In the genomic region with DNA sequence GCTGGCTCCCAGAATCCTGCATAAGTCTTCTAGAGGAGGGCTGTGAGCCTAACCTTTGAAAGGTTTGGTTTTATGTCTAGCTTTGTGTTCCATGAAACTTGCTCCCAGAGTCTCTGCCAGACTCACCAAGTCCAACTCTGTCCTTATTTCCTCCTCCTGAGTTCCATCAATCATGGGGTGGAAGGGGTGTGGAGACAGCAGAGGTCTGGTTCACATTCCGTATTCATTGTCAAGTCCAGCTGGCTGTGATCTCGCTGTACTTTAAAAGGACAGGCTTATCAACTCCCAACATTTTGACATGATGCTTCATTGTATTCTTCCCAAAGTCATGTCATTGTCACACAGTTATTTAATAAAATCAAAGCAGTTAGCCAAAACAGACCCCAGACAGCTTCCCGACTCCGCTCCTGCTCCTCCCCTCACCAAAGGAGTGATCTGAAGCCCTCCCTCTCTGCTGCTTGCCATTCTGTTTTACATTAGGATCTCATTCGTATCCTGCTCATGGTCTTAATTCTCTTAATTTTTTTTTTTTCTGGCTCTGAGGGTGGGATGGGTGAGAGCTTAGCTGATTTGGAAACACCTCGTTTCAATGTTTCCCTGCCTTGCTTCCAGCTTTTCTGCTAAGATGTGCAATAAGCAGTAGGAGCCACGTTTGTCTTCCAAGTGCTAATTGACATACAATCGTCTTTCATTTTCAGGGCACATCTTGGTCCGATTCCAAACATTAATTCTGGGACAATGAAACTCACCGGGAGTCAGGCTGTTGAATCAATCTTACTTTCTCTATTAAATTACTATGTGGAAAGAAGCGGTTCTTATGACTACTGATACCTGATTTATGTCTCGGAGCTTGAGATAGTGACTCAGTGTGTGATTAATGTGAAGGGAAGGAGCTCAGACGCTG, we compare ENCODE assay signal across 8 mouse cellular contexts.
DNase-seq lines count a peak whose midpoint lies in the region; ATAC-seq lines count a peak whose summit lies in the region.

No protein-coding gene starts in this region.

- H3K4me3 ChIP-seq in hindbrain, embryonic 15.5 days = no peak overlapping the region

- H3K9me3 ChIP-seq in hindbrain, embryonic 15.5 days = no peaks in the 10 kb centered on the region

- peak overlapping the region; percentile 16; the same call in 1 of the 2 replicates for H3K4me2 ChIP-seq in hindbrain, embryonic 15.5 days

- DNase-seq in adrenal gland, adult 2 months = peak; percentile 14
- DNase-seq in adrenal gland, postnatal 10 days = no peak
- peak; percentile 18 for DNase-seq in kidney, adult 11 months
- DNase-seq in kidney, adult 18-20 months = no peak
- DNase-seq in 3T3-L1 (ENCODE audit: low read depth, low spot score) = peak; percentile 69
- no peak for DNase-seq in right cerebral cortex, postnatal 14 days
- DNase-seq in gastrocnemius, postnatal 14 days = no peak

- 30% methylated on average over 13 of the region's 13 CpGs for WGBS in hindbrain, embryonic 15.5 days

- intact Hi-C loops in gastrocnemius, postnatal 14 days (cut with DNase I; ENCODE audit: low total_unique reads) = no loop called here

- ATAC-seq in hindbrain, embryonic 15.5 days (ENCODE audit: low FRiP score, low read depth) = peak; percentile 56; the same call in 1 of the 2 replicates

- peaks cover 26% of the 10 kb centered on the region for H3K4me1 ChIP-seq in hindbrain, embryonic 15.5 days (replicated peaks)

- 0 out of 2 replicates have a peak overlapping the region, but pooled peaks have one; percentile 15 for H3K27ac ChIP-seq in hindbrain, embryonic 15.5 days (replicated peaks)

- H3K9ac ChIP-seq in hindbrain, embryonic 15.5 days = no peak overlapping the region

- H3K36me3 ChIP-seq in hindbrain, embryonic 15.5 days = no peaks in the 10 kb centered on the region

- H3K27me3 ChIP-seq in hindbrain, embryonic 15.5 days = no peaks in the 10 kb centered on the region

Comparison
In these comparisons a context has a peak if more than half of its experiments do, and no peak if none do; other contexts are left out.
1. DNase-seq: peak in adrenal gland, adult 2 months (single experiment), kidney, adult 11 months (single experiment) and 3T3-L1 (single experiment); none in adrenal gland, postnatal 10 days (single experiment), kidney, adult 18-20 months (single experiment), right cerebral cortex, postnatal 14 days (single experiment) and gastrocnemius, postnatal 14 days (single experiment).